Mouse (Mus musculus): ENCODE measurements around the gene Gmds. TPM values are rescaled to one million over a fixed set of nuclear protein-coding genes. Genes with fewer than 3 reads are reported as not detected.

Gmds gene
- polyA plus RNA-seq, 1 experiment = 10.6 TPM

DNA sequence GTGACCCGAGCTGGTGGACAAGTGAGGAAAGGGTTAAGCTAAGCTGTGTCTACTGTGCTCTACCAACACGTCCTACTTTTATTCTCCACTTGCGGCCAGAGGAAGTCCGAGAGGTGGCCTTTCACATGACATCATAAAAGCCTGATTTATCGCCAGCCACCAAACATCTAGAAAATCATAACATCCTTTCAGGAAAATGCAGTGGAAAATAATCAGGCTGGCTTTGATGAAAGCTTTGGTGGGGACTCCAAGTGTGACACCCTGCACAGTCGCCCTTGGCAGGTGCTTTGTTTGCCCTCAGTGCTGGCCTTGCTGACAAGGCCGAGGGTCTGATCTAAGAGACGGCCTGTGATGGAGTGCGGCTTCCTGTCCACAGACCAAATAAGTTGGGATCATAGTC is 508.2 kb downstream of the Gmds start:
- Histone ChIP-seq H3K27ac (ENCODE audit: insufficient read depth, low read length) (no peak overlapping the region), H3K9ac (ENCODE audit: low read depth, poor library complexity, severe bottlenecking) (no peak overlapping the region), H3K9me3 (replicated peaks; ENCODE audit: control insufficient read depth, insufficient read depth, low read length, poor library complexity, severe bottlenecking) (no peaks in the 10 kb centered on the region), H3K36me3 (ENCODE audit: control insufficient read depth, insufficient read depth, low read length, poor library complexity, severe bottlenecking) (no peaks in the 10 kb centered on the region), H3K4me3 (ENCODE audit: low read depth, low read length) (no peak overlapping the region), H3K27me3 (ENCODE audit: control insufficient read depth, insufficient read depth, low read length, poor library complexity, severe bottlenecking) (no peaks in the 10 kb centered on the region), H3K4me1 (ENCODE audit: control insufficient read depth, insufficient read depth, low read length) (no peaks in the 10 kb centered on the region)
- TF ChIP-seq CTCF (IDR thresholded peaks at IDR 0.05; ENCODE audit: low read depth, low read length) = no peak
- TF ChIP-seq EP300 (IDR thresholded peaks at IDR 0.05; ENCODE audit: insufficient read depth, low read depth, low read length) = no peak
- no peak for TF ChIP-seq POLR2A (IDR thresholded peaks at IDR 0.05; ENCODE audit: insufficient read depth, low read length)

- TF ChIP-seq POLR2A (IDR thresholded peaks at IDR 0.05; ENCODE audit: insufficient read depth, low read length) (no peak), EP300 (IDR thresholded peaks at IDR 0.05; ENCODE audit: insufficient read depth, low read depth, low read length) (no peak), CTCF (IDR thresholded peaks at IDR 0.05; ENCODE audit: low read depth, low read length) (no peak)
- Histone ChIP-seq H3K4me1 (ENCODE audit: control insufficient read depth, insufficient read depth, low read length) (no peaks in the 10 kb centered on the region), H3K4me3 (ENCODE audit: low read depth, low read length) (no peak overlapping the region), H3K27ac (ENCODE audit: insufficient read depth, low read length) (no peak overlapping the region), H3K27me3 (ENCODE audit: control insufficient read depth, insufficient read depth, low read length, poor library complexity, severe bottlenecking) (no peaks in the 10 kb centered on the region), H3K9me3 (replicated peaks; ENCODE audit: control insufficient read depth, insufficient read depth, low read length, poor library complexity, severe bottlenecking) (no peaks in the 10 kb centered on the region), H3K36me3 (ENCODE audit: control insufficient read depth, insufficient read depth, low read length, poor library complexity, severe bottlenecking) (no peaks in the 10 kb centered on the region), H3K9ac (ENCODE audit: low read depth, poor library complexity, severe bottlenecking) (no peak overlapping the region)
Measured at GRCm38 (mm10) chr13:31828446-31828845, 510.1 kb downstream of the Gmds start.

GRCm38 (mm10) chr13:31827820-31828332 is 510.7 kb downstream of the Gmds start:
- TF ChIP-seq CTCF (IDR thresholded peaks at IDR 0.05; ENCODE audit: low read depth, low read length) (no peak), POLR2A (IDR thresholded peaks at IDR 0.05; ENCODE audit: insufficient read depth, low read length) (no peak), EP300 (IDR thresholded peaks at IDR 0.05; ENCODE audit: insufficient read depth, low read depth, low read length) (no peak)
- H3K36me3 ChIP-seq (ENCODE audit: control insufficient read depth, insufficient read depth, low read length, poor library complexity, severe bottlenecking) = no peaks in the 10 kb centered on the region
- H3K4me3 ChIP-seq (ENCODE audit: low read depth, low read length) = no peak overlapping the region
- no peaks in the 10 kb centered on the region for H3K27me3 ChIP-seq (ENCODE audit: control insufficient read depth, insufficient read depth, low read length, poor library complexity, severe bottlenecking)
- H3K9ac ChIP-seq (ENCODE audit: low read depth, poor library complexity, severe bottlenecking) = no peak overlapping the region
- no peak overlapping the region for H3K27ac ChIP-seq (ENCODE audit: insufficient read depth, low read length)
- no peaks in the 10 kb centered on the region for H3K9me3 ChIP-seq (replicated peaks; ENCODE audit: control insufficient read depth, insufficient read depth, low read length, poor library complexity, severe bottlenecking)
- no peaks in the 10 kb centered on the region for H3K4me1 ChIP-seq (ENCODE audit: control insufficient read depth, insufficient read depth, low read length)

- TF ChIP-seq POLR2A (IDR thresholded peaks at IDR 0.05; ENCODE audit: insufficient read depth, low read length) (no peak), EP300 (IDR thresholded peaks at IDR 0.05; ENCODE audit: insufficient read depth, low read depth, low read length) (no peak), CTCF (IDR thresholded peaks at IDR 0.05; ENCODE audit: low read depth, low read length) (no peak)
- Histone ChIP-seq H3K27ac (ENCODE audit: insufficient read depth, low read length) (no peak overlapping the region), H3K36me3 (ENCODE audit: control insufficient read depth, insufficient read depth, low read length, poor library complexity, severe bottlenecking) (no peaks in the 10 kb centered on the region), H3K4me1 (ENCODE audit: control insufficient read depth, insufficient read depth, low read length) (no peaks in the 10 kb centered on the region), H3K4me3 (ENCODE audit: low read depth, low read length) (no peak overlapping the region), H3K9me3 (replicated peaks; ENCODE audit: control insufficient read depth, insufficient read depth, low read length, poor library complexity, severe bottlenecking) (no peaks in the 10 kb centered on the region), H3K9ac (ENCODE audit: low read depth, poor library complexity, severe bottlenecking) (no peak overlapping the region), H3K27me3 (ENCODE audit: control insufficient read depth, insufficient read depth, low read length, poor library complexity, severe bottlenecking) (no peaks in the 10 kb centered on the region)
Measured at GRCm38 (mm10) chr13:31827160-31827559, 511.4 kb downstream of the Gmds start.

- H3K9me3 ChIP-seq (replicated peaks; ENCODE audit: control insufficient read depth, insufficient read depth, low read length, poor library complexity, severe bottlenecking) = no peaks in the 10 kb centered on the region
- H3K9ac ChIP-seq (ENCODE audit: low read depth, poor library complexity, severe bottlenecking) = no peak overlapping the region
- no peak overlapping the region for H3K4me3 ChIP-seq (ENCODE audit: low read depth, low read length)
- no peaks in the 10 kb centered on the region for H3K4me1 ChIP-seq (ENCODE audit: control insufficient read depth, insufficient read depth, low read length)
- TF ChIP-seq CTCF (IDR thresholded peaks at IDR 0.05; ENCODE audit: low read depth, low read length) = no peak
- TF ChIP-seq POLR2A (IDR thresholded peaks at IDR 0.05; ENCODE audit: insufficient read depth, low read length) = no peak
- no peak for TF ChIP-seq EP300 (IDR thresholded peaks at IDR 0.05; ENCODE audit: insufficient read depth, low read depth, low read length)
- no peaks in the 10 kb centered on the region for H3K36me3 ChIP-seq (ENCODE audit: control insufficient read depth, insufficient read depth, low read length, poor library complexity, severe bottlenecking)
- H3K27ac ChIP-seq (ENCODE audit: insufficient read depth, low read length) = no peak overlapping the region
- no peaks in the 10 kb centered on the region for H3K27me3 ChIP-seq (ENCODE audit: control insufficient read depth, insufficient read depth, low read length, poor library complexity, severe bottlenecking)
Measured at GRCm38 (mm10) chr13:31825180-31825579, 513.4 kb downstream of the Gmds start.

DNA sequence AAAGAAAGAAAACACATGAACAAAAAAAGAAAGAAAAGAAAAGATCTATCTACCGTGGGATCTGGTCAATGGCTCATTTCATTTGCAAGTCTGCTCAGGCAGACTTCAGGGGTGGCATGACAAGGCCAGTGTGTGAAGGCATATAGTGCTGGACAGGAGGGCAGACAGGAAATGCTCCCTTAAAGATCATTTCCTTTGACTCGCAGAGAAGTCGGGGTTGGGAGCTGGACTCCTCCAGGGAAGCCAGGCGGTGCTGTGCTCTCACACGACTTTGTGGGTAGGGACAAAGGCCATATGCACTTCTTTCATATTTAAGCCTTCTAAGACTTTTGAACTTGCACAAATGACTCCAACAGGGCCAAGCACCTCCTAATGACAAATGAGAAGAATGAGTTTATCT is 515.2 kb downstream of the Gmds start:
- TF ChIP-seq EP300 (IDR thresholded peaks at IDR 0.05; ENCODE audit: insufficient read depth, low read depth, low read length) (no peak), CTCF (IDR thresholded peaks at IDR 0.05; ENCODE audit: low read depth, low read length) (no peak), POLR2A (IDR thresholded peaks at IDR 0.05; ENCODE audit: insufficient read depth, low read length) (no peak)
- H3K4me1 ChIP-seq (ENCODE audit: control insufficient read depth, insufficient read depth, low read length) = no peaks in the 10 kb centered on the region
- H3K9me3 ChIP-seq (replicated peaks; ENCODE audit: control insufficient read depth, insufficient read depth, low read length, poor library complexity, severe bottlenecking) = no peaks in the 10 kb centered on the region

More for the DNA sequence above, 515.2 kb downstream of the Gmds start:
- Histone ChIP-seq H3K27me3 (ENCODE audit: control insufficient read depth, insufficient read depth, low read length, poor library complexity, severe bottlenecking) (no peaks in the 10 kb centered on the region), H3K36me3 (ENCODE audit: control insufficient read depth, insufficient read depth, low read length, poor library complexity, severe bottlenecking) (no peaks in the 10 kb centered on the region), H3K27ac (ENCODE audit: insufficient read depth, low read length) (no peak overlapping the region), H3K9ac (ENCODE audit: low read depth, poor library complexity, severe bottlenecking) (no peak overlapping the region), H3K4me3 (ENCODE audit: low read depth, low read length) (no peak overlapping the region)

Data from ES-Bruce4 (cell line).